Mouse (Mus musculus) C2C12 (cell line): ENCODE data around the gene 1700028P14Rik. TPM values are rescaled to one million over a fixed set of nuclear protein-coding genes. Genes with fewer than 3 reads are reported as not detected.

Experiments used
- H3K27me3 ChIP-seq: one replicate; pipeline ENCODE4 v1.6.1; 2011; ENCODE audit not compliant: control insufficient read depth, insufficient read depth, insufficient read length
- H3K36me3 ChIP-seq: one replicate; pipeline ENCODE4 v1.6.1; 2011; ENCODE audit not compliant: control insufficient read depth, insufficient read depth
- H3K4me3 ChIP-seq: one replicate; pipeline ENCODE4 v1.5.1; 2011; ENCODE audit warnings: mild to moderate bottlenecking, control low read depth; ENCODE audit not compliant: poor library complexity, insufficient read depth, severe bottlenecking
- H3K79me2 ChIP-seq: one replicate; pipeline ENCODE4 v1.6.1; 2011; ENCODE audit not compliant: control insufficient read depth, insufficient read depth
- H3K79me3 ChIP-seq: one replicate; pipeline ENCODE4 v1.6.1; 2011; ENCODE audit warnings: low read depth, control low read depth
- H3ac ChIP-seq: one replicate; pipeline ENCODE3; 2011; ENCODE audit warnings: low read depth; ENCODE audit not compliant: control insufficient read depth, insufficient read length
- CEBPB ChIP-seq: IDR thresholded peaks from one replicate; pipeline ENCODE4 v1.6.1; 2011; ENCODE audit warnings: low read depth, mild to moderate bottlenecking, control low read depth, moderate library complexity
- CTCF ChIP-seq: IDR thresholded peaks from one replicate; pipeline ENCODE4 v1.5.1; 2011; ENCODE audit not compliant: control insufficient read depth, insufficient read depth, insufficient read length
- FOSL1 ChIP-seq: IDR thresholded peaks from one replicate; pipeline ENCODE4 v1.8.0; 2011; ENCODE audit warnings: mild to moderate bottlenecking, low read length; ENCODE audit not compliant: poor library complexity, insufficient read depth, severe bottlenecking
- MAX ChIP-seq: IDR thresholded peaks from one replicate; pipeline ENCODE4 v1.6.1; 2011; ENCODE audit warnings: mild to moderate bottlenecking, control low read depth
- MYOD1 ChIP-seq: IDR thresholded peaks from one replicate; pipeline ENCODE4 v1.6.1; 2011; ENCODE audit warnings: low read depth; ENCODE audit not compliant: control insufficient read depth, insufficient read length
- MYOG ChIP-seq: IDR thresholded peaks from one replicate; pipeline ENCODE4 v1.6.1; 2011; ENCODE audit not compliant: control insufficient read depth, insufficient read length; ENCODE audit errors: extremely low read depth
- USF1 ChIP-seq: IDR thresholded peaks from one replicate; pipeline ENCODE4 v1.6.1; 2011; ENCODE audit warnings: low read depth, mild to moderate bottlenecking, control low read depth, moderate library complexity
- polyA plus RNA-seq: library from polyadenylated mRNA; unstranded; fragments of >200 nt; fragmentation: generic; extraction: Trizol; gene quantifications from one replicate; pipeline ENCODE4 v1.2.1, GENCODE M21; 2012; ENCODE audit warnings: missing spikeins

Gene 1700028P14Rik
- polyA plus RNA-seq, 1 experiment: not detected

GRCm38 (mm10) chr19:23521831-23522230, 130.8 kb downstream of the 1700028P14Rik start:
- Histone ChIP-seq H3K79me2 (no peaks in the 10 kb centered on the region), H3K36me3 (no peaks in the 10 kb centered on the region), H3K79me3 (no peaks in the 10 kb centered on the region), H3K4me3 (no peak overlapping the region), H3K27me3 (no peaks in the 10 kb centered on the region), H3ac (no peak overlapping the region)
- no peak for TF ChIP-seq CEBPB
- TF ChIP-seq MAX: no peak
- TF ChIP-seq MYOG: no peak
- no peak for TF ChIP-seq CTCF
- TF ChIP-seq FOSL1: no peak
- no peak for TF ChIP-seq MYOD1
- TF ChIP-seq USF1: no peak

- no peak overlapping the region for H3K4me3 ChIP-seq
- H3ac ChIP-seq: no peak overlapping the region
- no peaks in the 10 kb centered on the region for H3K79me3 ChIP-seq
- TF ChIP-seq FOSL1: no peak
- no peak for TF ChIP-seq MAX
- TF ChIP-seq CTCF: no peak
- no peak for TF ChIP-seq CEBPB
- TF ChIP-seq MYOG: no peak
- no peak for TF ChIP-seq MYOD1
- TF ChIP-seq USF1: no peak
- H3K36me3 ChIP-seq: no peaks in the 10 kb centered on the region
- H3K79me2 ChIP-seq: no peaks in the 10 kb centered on the region
- H3K27me3 ChIP-seq: no peaks in the 10 kb centered on the region
Observed at GRCm38 (mm10) chr19:23521071-23521470, 131.5 kb downstream of the 1700028P14Rik start.

GRCm38 (mm10) chr19:23520629-23521028, 132.0 kb downstream of the 1700028P14Rik start:
- H3K79me3 ChIP-seq: no peaks in the 10 kb centered on the region
- no peak overlapping the region for H3K4me3 ChIP-seq
- no peaks in the 10 kb centered on the region for H3K36me3 ChIP-seq
- H3K27me3 ChIP-seq: no peaks in the 10 kb centered on the region
- no peak overlapping the region for H3ac ChIP-seq
- no peak for TF ChIP-seq CEBPB
- TF ChIP-seq MYOD1: no peak
- H3K79me2 ChIP-seq: no peaks in the 10 kb centered on the region

DNA sequence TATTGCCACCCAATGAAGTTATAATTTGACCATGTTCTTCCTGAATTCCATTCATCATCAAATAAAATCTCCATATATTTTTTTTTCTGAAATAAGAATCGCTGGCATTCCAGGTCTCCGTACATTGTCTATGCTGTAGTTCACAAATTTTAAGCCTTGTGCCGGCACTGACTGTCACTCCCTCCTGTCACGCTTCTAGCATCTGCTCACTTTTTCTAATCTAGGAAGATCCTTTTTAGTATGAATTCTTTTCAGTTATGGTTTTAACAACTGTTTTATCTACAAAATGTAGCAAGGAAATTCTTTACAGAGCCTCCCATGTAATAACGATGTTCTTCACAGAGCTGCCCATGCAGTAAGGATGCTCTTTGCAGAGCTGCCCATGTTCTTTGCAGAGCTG, 134.1 kb downstream of the 1700028P14Rik start:
- no peaks in the 10 kb centered on the region for H3K36me3 ChIP-seq
- no peaks in the 10 kb centered on the region for H3K79me2 ChIP-seq
- H3ac ChIP-seq: no peak overlapping the region
- H3K4me3 ChIP-seq: no peak overlapping the region
- H3K27me3 ChIP-seq: no peaks in the 10 kb centered on the region
- TF ChIP-seq MYOD1 (no peak), MAX (no peak), USF1 (no peak), MYOG (no peak), FOSL1 (no peak), CEBPB (no peak), CTCF (no peak)
- no peaks in the 10 kb centered on the region for H3K79me3 ChIP-seq

DNA sequence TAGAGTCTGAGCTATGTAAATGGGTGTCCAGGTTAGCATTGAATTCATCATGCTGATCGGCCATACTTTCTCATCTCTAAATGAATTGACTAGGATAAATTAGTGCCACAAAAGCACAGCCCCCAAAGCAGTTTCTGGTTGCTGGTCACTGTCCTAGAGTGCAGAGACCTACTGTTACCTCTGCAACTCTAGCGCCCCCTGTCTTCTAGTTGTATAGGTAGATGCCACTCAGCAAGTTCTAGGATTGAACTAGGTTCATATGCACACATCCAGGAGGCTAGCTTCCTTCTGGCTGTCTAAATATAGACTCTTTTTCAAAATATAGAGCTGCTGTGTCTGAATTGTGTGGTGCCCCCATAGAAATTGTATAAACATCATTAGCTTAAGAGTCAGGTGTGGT, 141.3 kb downstream of the 1700028P14Rik start:
- Histone ChIP-seq H3ac (no peak overlapping the region), H3K79me3 (no peaks in the 10 kb centered on the region), H3K79me2 (no peaks in the 10 kb centered on the region), H3K36me3 (no peaks in the 10 kb centered on the region), H3K27me3 (no peaks in the 10 kb centered on the region), H3K4me3 (no peak overlapping the region)
- no peak for TF ChIP-seq MYOD1
- no peak for TF ChIP-seq CTCF
- no peak for TF ChIP-seq MAX
- TF ChIP-seq MYOG: no peak
- no peak for TF ChIP-seq FOSL1
- no peak for TF ChIP-seq USF1
- TF ChIP-seq CEBPB: no peak

Other genes with a start within 250 kb of the 1700028P14Rik start
- gene Mamdc2, start 204.4 kb downstream of the 1700028P14Rik start, polyA plus RNA-seq: 0.77 TPM
- 1.6 TPM for gene Ptar1, start 34.6 kb upstream of the 1700028P14Rik start, polyA plus RNA-seq
- 0.02 TPM for gene Apba1, start 106.1 kb upstream of the 1700028P14Rik start, polyA plus RNA-seq